Mouse (Mus musculus) liver, embryonic 12.5 days (tissue): Measurements from ENCODE around the gene Olfr509. TPM values are rescaled to one million over a fixed set of nuclear protein-coding genes. Genes with fewer than 3 reads are reported as not detected.
"Not testable (repeated sequence)": the region's sequence is repeated elsewhere in the genome, so short reads cannot be mapped to it uniquely, and the experiment has no call there.

Source experiments
- ATAC-seq: fragments of 200-750 bp; cut with Nextera tagmentation; 2 replicates; pipeline ENCODE4 v1.8.0; 2017; ENCODE audit warnings: moderate number of reproducible peaks, mild to moderate bottlenecking, moderate library complexity
- H3K27ac ChIP-seq: fragments of 300-500 bp; sonication (generic); 2 replicates; pipeline ENCODE4 v1.5.1; 2016; ENCODE audit warnings: mild to moderate bottlenecking
- H3K27me3 ChIP-seq: fragments of 300-500 bp; sonication (generic); replicated peaks from 2 replicates; pipeline ENCODE4 v1.6.1; 2016; ENCODE audit warnings: mild to moderate bottlenecking, moderate library complexity
- H3K36me3 ChIP-seq: fragments of 300-500 bp; sonication (generic); 2 replicates; pipeline ENCODE4 v1.6.1; 2016; ENCODE audit warnings: mild to moderate bottlenecking, moderate library complexity
- H3K4me1 ChIP-seq: fragments of 300-500 bp; sonication (generic); 2 replicates; pipeline ENCODE4 v1.6.1; 2016
- H3K4me2 ChIP-seq: fragments of 300-500 bp; sonication (generic); 2 replicates; pipeline ENCODE4 v1.6.1; 2016; ENCODE audit warnings: mild to moderate bottlenecking, moderate library complexity
- H3K4me3 ChIP-seq: fragments of 300-500 bp; sonication (generic); 2 replicates; pipeline ENCODE4 v1.5.1; 2016; ENCODE audit warnings: mild to moderate bottlenecking, moderate library complexity
- H3K9ac ChIP-seq: fragments of 300-500 bp; sonication (generic); 2 replicates; pipeline ENCODE4 v1.6.1; 2016; ENCODE audit warnings: mild to moderate bottlenecking, moderate library complexity
- H3K9me3 ChIP-seq: fragments of 300-500 bp; sonication (generic); replicated peaks from 2 replicates; pipeline ENCODE4 v1.6.1; 2016; ENCODE audit warnings: mild to moderate bottlenecking, moderate library complexity
- WGBS: fragments of 180-500 bp; shearing (Covaris S2); methylation state at CpG from one replicate; pipeline ENCODE4 v1.1.7; 2016; ENCODE audit not compliant: insufficient replicate concordance; 5-methylcytosine and 5-hydroxymethylcytosine counted together
- polyA plus RNA-seq: library from polyadenylated mRNA; unstranded; fragments of >200 nt; fragmentation: Nextera tagmentation; extraction: Ambion mirVana; gene quantifications from 2 replicates; pipeline ENCODE4 v1.2.1, GENCODE M21; 2016

Olfr509 gene
- not detected in 2 replicates for polyA plus RNA-seq

- H3K9ac ChIP-seq = no peak within 1 kb of the TSS
- no peak within 1 kb of the TSS for H3K4me3 ChIP-seq
- H3K27ac ChIP-seq = no peak within 1 kb of the TSS
- H3K4me2 ChIP-seq = no peak within 1 kb of the TSS
- ATAC-seq = no peak
- H3K27me3 ChIP-seq = no peaks in the 10 kb centered on the region
- H3K4me1 ChIP-seq = no peaks in the 10 kb centered on the region
- no peaks in the 10 kb centered on the region for H3K9me3 ChIP-seq
- H3K36me3 ChIP-seq = no peaks in the 10 kb centered on the region
These were observed at the start of gene Olfr509 for GRCm38 (mm10) chr7:108651806-108652205. Gene Olfr509, minus strand, starts transcription at chr7:108651906.

GRCm38 (mm10) chr7:108678886-108679285 lies 27.2 kb upstream of the Olfr509 start:
- Histone ChIP-seq H3K27ac (no peak overlapping the region), H3K9me3 (no peaks in the 10 kb centered on the region), H3K27me3 (no peaks in the 10 kb centered on the region), H3K36me3 (no peaks in the 10 kb centered on the region), H3K4me3 (no peak overlapping the region), H3K9ac (no peak overlapping the region), H3K4me2 (no peak overlapping the region), H3K4me1 (no peaks in the 10 kb centered on the region)
- no peak for ATAC-seq
- 64% methylated on average over 4 of the region's 4 CpGs for WGBS

GRCm38 (mm10) chr7:108671058-108671457 lies 19.4 kb upstream of the Olfr509 start:
- H3K27me3 ChIP-seq = no peaks in the 10 kb centered on the region

GRCm38 (mm10) chr7:108666118-108666517 lies 14.4 kb upstream of the Olfr509 start, which contains the start of gene Olfr510:
Gene Olfr510, plus strand, starts transcription at chr7:108666418.
- H3K27me3 ChIP-seq = no peaks in the 10 kb centered on the region
- no peak within 1 kb of the TSS for H3K27ac ChIP-seq
- H3K4me2 ChIP-seq = no peak within 1 kb of the TSS
- H3K36me3 ChIP-seq = no peaks in the 10 kb centered on the region
- no peak for ATAC-seq
- H3K4me3 ChIP-seq = no peak within 1 kb of the TSS
- no peak within 1 kb of the TSS for H3K9ac ChIP-seq
- 57% methylated on average over 1 of the region's 1 CpGs for WGBS
- H3K4me1 ChIP-seq = no peaks in the 10 kb centered on the region
- no peaks in the 10 kb centered on the region for H3K9me3 ChIP-seq

More at GRCm38 (mm10) chr7:108671058-108671457, 19.4 kb upstream of the Olfr509 start:
- Histone ChIP-seq H3K4me2 (no peak overlapping the region), H3K9me3 (no peaks in the 10 kb centered on the region), H3K4me1 (no peaks in the 10 kb centered on the region), H3K4me3 (no peak overlapping the region), H3K27ac (no peak overlapping the region), H3K36me3 (no peaks in the 10 kb centered on the region), H3K9ac (no peak overlapping the region)
- WGBS = 45% methylated on average over 1 of the region's 1 CpGs
- ATAC-seq = no peak

- no peak overlapping the region for H3K4me2 ChIP-seq
- no peaks in the 10 kb centered on the region for H3K36me3 ChIP-seq
- H3K4me1 ChIP-seq = no peaks in the 10 kb centered on the region
- no peak overlapping the region for H3K27ac ChIP-seq
- H3K9me3 ChIP-seq = no peaks in the 10 kb centered on the region
- H3K9ac ChIP-seq = no peak overlapping the region
- H3K27me3 ChIP-seq = no peaks in the 10 kb centered on the region
- H3K4me3 ChIP-seq = no peak overlapping the region
- ATAC-seq = no peak
- WGBS = 70% methylated on average over 3 of the region's 3 CpGs
These were observed 10.7 kb upstream of the Olfr509 start for GRCm38 (mm10) chr7:108662419-108662818.

GRCm38 (mm10) chr7:108629694-108630093 lies 22.0 kb downstream of the Olfr509 start, which contains the start of gene Olfr508:
Gene Olfr508, plus strand, starts transcription at chr7:108629994.
- Histone ChIP-seq H3K4me3 (no peak within 1 kb of the TSS), H3K9me3 (no peaks in the 10 kb centered on the region), H3K27ac (no peak within 1 kb of the TSS), H3K27me3 (no peaks in the 10 kb centered on the region), H3K4me2 (no peak within 1 kb of the TSS), H3K4me1 (no peaks in the 10 kb centered on the region), H3K36me3 (no peaks in the 10 kb centered on the region), H3K9ac (no peak within 1 kb of the TSS)
- 60% methylated on average over 3 of the region's 3 CpGs for WGBS
- no peak for ATAC-seq

- H3K36me3 ChIP-seq = no peaks in the 10 kb centered on the region
- no peaks in the 10 kb centered on the region for H3K27me3 ChIP-seq
- no peak for ATAC-seq
- 48% methylated on average over 2 of the region's 2 CpGs for WGBS
- no peak within 1 kb of the TSS for H3K9ac ChIP-seq
- H3K4me3 ChIP-seq = no peak within 1 kb of the TSS
- no peak within 1 kb of the TSS for H3K27ac ChIP-seq
- no peak within 1 kb of the TSS for H3K4me2 ChIP-seq
- no peaks in the 10 kb centered on the region for H3K9me3 ChIP-seq
- H3K4me1 ChIP-seq = no peaks in the 10 kb centered on the region
These were observed 30.2 kb downstream of the Olfr509 start, which contains the start of gene Olfr507 for GRCm38 (mm10) chr7:108621514-108621913. Gene Olfr507, plus strand, starts transcription at chr7:108621814.

- ATAC-seq, H3K27ac ChIP-seq, H3K4me1 ChIP-seq, H3K27me3 ChIP-seq, H3K9me3 ChIP-seq, H3K9ac ChIP-seq, H3K4me3 ChIP-seq, H3K4me2 ChIP-seq, H3K36me3 ChIP-seq: not testable (repeated sequence)
- 66% methylated on average over 3 of the region's 3 CpGs for WGBS
These were observed 34.9 kb downstream of the Olfr509 start for GRCm38 (mm10) chr7:108616781-108617180.

- H3K27me3 ChIP-seq = no peaks in the 10 kb centered on the region
These were observed 37.6 kb downstream of the Olfr509 start for GRCm38 (mm10) chr7:108614110-108614509.

GRCm38 (mm10) chr7:108610487-108610886 lies 41.2 kb downstream of the Olfr509 start, which contains the start of gene Olfr506:
Gene Olfr506, plus strand, starts transcription at chr7:108610787.
- no peak for ATAC-seq
- no peaks in the 10 kb centered on the region for H3K27me3 ChIP-seq
- no peak within 1 kb of the TSS for H3K4me3 ChIP-seq
- no peak within 1 kb of the TSS for H3K9ac ChIP-seq
- no peak within 1 kb of the TSS for H3K4me2 ChIP-seq
- no peak within 1 kb of the TSS for H3K27ac ChIP-seq
- no peaks in the 10 kb centered on the region for H3K36me3 ChIP-seq
- no peaks in the 10 kb centered on the region for H3K9me3 ChIP-seq
- H3K4me1 ChIP-seq = no peaks in the 10 kb centered on the region

More at GRCm38 (mm10) chr7:108614110-108614509, 37.6 kb downstream of the Olfr509 start:
- H3K4me2 ChIP-seq = no peak overlapping the region
- no peaks in the 10 kb centered on the region for H3K4me1 ChIP-seq
- no peak for ATAC-seq
- H3K9ac ChIP-seq = no peak overlapping the region
- 59% methylated on average over 2 of the region's 2 CpGs for WGBS
- no peak overlapping the region for H3K27ac ChIP-seq
- H3K9me3 ChIP-seq = no peaks in the 10 kb centered on the region
- H3K4me3 ChIP-seq = no peak overlapping the region
- no peaks in the 10 kb centered on the region for H3K36me3 ChIP-seq

- H3K27me3 ChIP-seq, ATAC-seq, H3K27ac ChIP-seq, H3K4me2 ChIP-seq, H3K36me3 ChIP-seq, H3K4me3 ChIP-seq, H3K9ac ChIP-seq, H3K4me1 ChIP-seq: not testable (repeated sequence)
- peaks cover 11% of the 10 kb centered on the region; the same call in 1 of the 2 replicates for H3K9me3 ChIP-seq
- 61% methylated on average over 3 of the region's 3 CpGs for WGBS
These were observed 49.8 kb downstream of the Olfr509 start for GRCm38 (mm10) chr7:108601916-108602315.
